10 mouse cellular contexts compared by ENCODE assay signal in the genomic region with DNA sequence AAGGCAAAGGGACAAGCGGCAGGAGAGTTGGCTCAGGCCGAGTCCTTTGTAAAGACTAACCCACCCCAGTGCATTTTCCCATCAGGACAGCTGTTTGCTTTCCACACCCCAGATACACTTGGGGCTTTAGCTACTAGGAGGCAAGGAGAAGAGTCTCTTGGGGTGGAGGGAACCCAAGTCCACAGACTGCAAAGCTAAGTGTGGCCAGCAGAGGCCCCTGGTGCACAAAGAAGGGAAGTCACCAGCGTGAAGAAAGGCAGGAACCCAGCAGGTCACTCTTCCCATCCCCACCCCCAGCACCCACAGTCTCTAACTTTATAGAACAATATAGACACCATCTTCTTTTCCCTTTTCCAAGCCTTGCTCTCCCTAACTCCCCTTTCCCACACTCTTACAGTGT. TPM values are rescaled to one million over a fixed set of nuclear protein-coding genes. Genes with fewer than 3 reads are reported as not detected.
DNase-seq lines count a peak whose midpoint lies in the region; ATAC-seq and TF ChIP-seq lines count a peak whose summit lies in the region.
"Had no signal": no experiment of that assay in that cellular context is flagged by ENCODE, and none has a peak within 500 bp of the region (broad histone marks: within the 10 kb centered on the region; RNA-seq: fewer than 3 reads in every experiment).

No protein-coding gene starts in this region.

- TF ChIP-seq EP300 in stomach, postnatal 0 days (optimal IDR thresholded peaks at IDR 0.05), result no peak

- H3K9ac ChIP-seq in stomach, postnatal 0 days (ENCODE audit: low read length), result no peak overlapping the region
- H3K9ac ChIP-seq: neural tube, embryonic 12.5 days had no signal

- H3K36me3 ChIP-seq in stomach, postnatal 0 days (ENCODE audit: control insufficient read depth, insufficient read depth, low read length), result no peaks in the 10 kb centered on the region
- H3K36me3 ChIP-seq: neural tube, embryonic 12.5 days had no signal

- H3K4me1 ChIP-seq in stomach, postnatal 0 days (replicated peaks; ENCODE audit: control insufficient read depth, insufficient read depth), result 0 out of 2 replicates have a peak, but pooled peaks cover 3% of the 10 kb centered on the region

- peak; percentile 46 for DNase-seq in adrenal gland, postnatal 10 days
- no peak for DNase-seq in adrenal gland, adult 2 months
- DNase-seq in left cerebral cortex, adult 2 months (ENCODE audit: extremely low spot score in 1 of 2, low spot score in 2 of 2), result peak in 1 of 2 experiments; percentile 27
- no peak for DNase-seq in left cerebral cortex, postnatal 4 days
- peak; percentile 60 for DNase-seq in stomach, postnatal 0 days (ENCODE audit: low spot score)
- no peak for DNase-seq in layer of hippocampus, postnatal 36 days
- no peak for DNase-seq in right cerebral cortex, adult 18-20 months

- no peaks in the 10 kb centered on the region for H3K27me3 ChIP-seq in stomach, postnatal 0 days (ENCODE audit: control insufficient read depth, insufficient read depth, low read length)
- H3K27me3 ChIP-seq: neural tube, embryonic 12.5 days had no signal

- intact Hi-C loops in left cerebral cortex, adult 2 months (cut with DNase I), result loop anchor here (5.0 kb wide), 1 partner anchor 47 kb away; no protein-coding TSS in a partner anchor
- intact Hi-C loops in left cerebral cortex, postnatal 4 days (cut with DNase I), result no loop called here

- H3K27ac ChIP-seq in left cerebral cortex, adult 2 months, result no peak overlapping the region
- no peak overlapping the region for H3K27ac ChIP-seq in stomach, postnatal 0 days (replicated peaks)
- H3K27ac ChIP-seq: neural tube, embryonic 12.5 days had no signal

- no peak overlapping the region for H3K4me3 ChIP-seq in left cerebral cortex, adult 2 months
- no peak overlapping the region for H3K4me3 ChIP-seq in stomach, postnatal 0 days (ENCODE audit: low read depth, low read length)
- H3K4me3 ChIP-seq: erythroblast, embryonic 14.5 days; neural tube, embryonic 12.5 days had no signal

- 42% methylated on average over 3 of the region's 3 CpGs for WGBS in stomach, postnatal 0 days

- ATAC-seq in hematopoietic stem cell, adult 5-6 weeks (replicated peaks in 1 of 2; ENCODE audit: insufficient read depth in 1 of 2, low FRiP score in 2 of 2, low TSS enrichment in 1 of 2, low read depth in 1 of 2, poor library complexity in 2 of 2, severe bottlenecking in 2 of 2), result peak; percentile 87 to 92
- ATAC-seq in stomach, postnatal 0 days (ENCODE audit: low FRiP score, low TSS enrichment), result no peak

- TF ChIP-seq CTCF in left cerebral cortex, adult 2 months (IDR thresholded peaks at IDR 0.05), result peak; percentile 52
- peak; percentile 78 for TF ChIP-seq CTCF in stomach, postnatal 0 days (IDR thresholded peaks at IDR 0.05; ENCODE audit: low read depth)

- no peaks in the 10 kb centered on the region for H3K9me3 ChIP-seq in stomach, postnatal 0 days (ENCODE audit: control insufficient read depth, low read length)
- H3K9me3 ChIP-seq: neural tube, embryonic 12.5 days had no signal

- H3K4me2 ChIP-seq in stomach, postnatal 0 days (replicated peaks; ENCODE audit: low read depth), result no peak overlapping the region
- H3K4me2 ChIP-seq: neural tube, embryonic 12.5 days had no signal

RNA-seq across cellular contexts. Expression of gene H2afy, which starts 9.4 kb away (rescaled TPM):
- total RNA-seq in adrenal gland, postnatal 10 days (2021), result 100 to 1,000 TPM; 117 to 122 TPM
- total RNA-seq in adrenal gland, adult 2 months (2021), result 100 to 1,000 TPM; 123 to 138 TPM
- polyA plus RNA-seq in adrenal gland, adult 2 months (2012; rRNA removed), result 127 and 140 TPM in 2 replicates
- total RNA-seq in left cerebral cortex, adult 2 months (2021), result 100 to 1,000 TPM; 107 to 111 TPM
- total RNA-seq in left cerebral cortex, postnatal 4 days (2021), result 100 to 1,000 TPM; 114 to 116 TPM
- total RNA-seq in hematopoietic stem cell, adult 5-6 weeks (2017), result 1,843 and 2,010 TPM in 2 replicates
- 150 and 157 TPM in 2 replicates for polyA plus RNA-seq in stomach, postnatal 0 days (2015; fragmentation: Nextera tagmentation; extraction: Ambion mirVana)
- 100 to 1,000 TPM; 120 to 128 TPM for total RNA-seq in layer of hippocampus, postnatal 36 days (2021)

RNA-seq across cellular contexts. Expression of gene Tifab, which starts 33.2 kb away (rescaled TPM):
- 1 to 10 TPM; 1.8 TPM for total RNA-seq in adrenal gland, postnatal 10 days (2021)
- 1 to 10 TPM; 2.3 to 2.9 TPM for total RNA-seq in adrenal gland, adult 2 months (2021)
- 5.0 and 5.5 TPM in 2 replicates for polyA plus RNA-seq in adrenal gland, adult 2 months (2012; rRNA removed)
- 1 to 10 TPM; 1.7 to 2.0 TPM for total RNA-seq in left cerebral cortex, adult 2 months (2021)
- total RNA-seq in left cerebral cortex, postnatal 4 days (2021), result under 1 TPM; 0.89 to 0.94 TPM
- 5.0 and 9.5 TPM in 2 replicates for total RNA-seq in hematopoietic stem cell, adult 5-6 weeks (2017)
- polyA plus RNA-seq in stomach, postnatal 0 days (2015; fragmentation: Nextera tagmentation; extraction: Ambion mirVana), result 2.1 and 2.4 TPM in 2 replicates
- 1 to 10 TPM; 1.6 TPM for total RNA-seq in layer of hippocampus, postnatal 36 days (2021)

Comparison
In these comparisons a context has a peak if more than half of its experiments do, and no peak if none do; other contexts are left out.
1. DNase-seq: peak in adrenal gland, postnatal 10 days (single experiment) and stomach, postnatal 0 days (single experiment); none in adrenal gland, adult 2 months (single experiment), left cerebral cortex, postnatal 4 days (single experiment), layer of hippocampus, postnatal 36 days (0 of 2) and right cerebral cortex, adult 18-20 months (single experiment).
2. RNA of gene H2afy, which starts 9.4 kb away (total RNA-seq): 1,843 to 2,010 TPM in hematopoietic stem cell, adult 5-6 weeks; 123 to 138 TPM in adrenal gland, adult 2 months, 120 to 128 TPM in layer of hippocampus, postnatal 36 days, 117 to 122 TPM in adrenal gland, postnatal 10 days, 114 to 116 TPM in left cerebral cortex, postnatal 4 days and 107 to 111 TPM in left cerebral cortex, adult 2 months; every median in the first group is over 10 times any median in the second.